Mouse (Mus musculus) embryonic facial prominence, embryonic 11.5 days (tissue): ENCODE data around the gene Ccl5. TPM values are rescaled to one million over a fixed set of nuclear protein-coding genes. Genes with fewer than 3 reads are reported as not detected.
A peak's percentile ranks its signal among the peaks of the same experiment; 100 is the strongest.
"Not testable (repeated sequence)": the region's sequence is repeated elsewhere in the genome, so short reads cannot be mapped to it uniquely, and the experiment has no call there.

Experiments
- ATAC-seq: fragments of 200-750 bp; cut with Nextera tagmentation; replicated peaks from 2 replicates; pipeline ENCODE4 v1.8.0; 2017; ENCODE audit warnings: low read depth; ENCODE audit not compliant: insufficient number of reproducible peaks, low FRiP score, low TSS enrichment
- DNase-seq: peaks from one replicate; pipeline ENCODE4 v3.0.0-alpha.2; 2015; ENCODE audit warnings: low spot score
- H3K27ac ChIP-seq: fragments of 300-500 bp; sonication (generic); replicated peaks from 2 replicates; pipeline ENCODE4 v1.5.1; 2014; ENCODE audit warnings: mild to moderate bottlenecking, low read depth, low read length, control low read depth
- H3K27me3 ChIP-seq: fragments of 300-500 bp; sonication (generic); 2 replicates; pipeline ENCODE4 v1.6.1; 2014; ENCODE audit warnings: mild to moderate bottlenecking, low read length, moderate library complexity, mixed read lengths; ENCODE audit not compliant: control insufficient read depth, insufficient read depth
- H3K36me3 ChIP-seq: fragments of 300-500 bp; sonication (generic); replicated peaks from 2 replicates; pipeline ENCODE4 v1.6.1; 2014; ENCODE audit warnings: low read depth, mild to moderate bottlenecking, low read length, moderate library complexity, mixed read lengths; ENCODE audit not compliant: control insufficient read depth, insufficient read depth
- H3K4me1 ChIP-seq: fragments of 300-500 bp; sonication (generic); 2 replicates; pipeline ENCODE4 v1.6.1; 2014; ENCODE audit warnings: low read length, mixed read lengths; ENCODE audit not compliant: control insufficient read depth, insufficient read depth
- H3K4me2 ChIP-seq: fragments of 300-500 bp; sonication (generic); 2 replicates; pipeline ENCODE4 v1.6.1; 2014; ENCODE audit warnings: low read depth, mild to moderate bottlenecking, control low read depth, low read length, moderate library complexity
- H3K4me3 ChIP-seq: fragments of 300-500 bp; sonication (generic); 2 replicates; pipeline ENCODE4 v1.5.1; 2014; ENCODE audit warnings: low read depth, low read length, control low read depth
- H3K9ac ChIP-seq: fragments of 300-500 bp; sonication (generic); replicated peaks from 2 replicates; pipeline ENCODE4 v1.6.1; 2014; ENCODE audit warnings: mild to moderate bottlenecking, control low read depth, low read length
- H3K9me3 ChIP-seq: fragments of 300-500 bp; sonication (generic); replicated peaks from 2 replicates; pipeline ENCODE4 v1.6.1; 2016; ENCODE audit warnings: mild to moderate bottlenecking, low read length, inconsistent platforms, mixed read lengths; ENCODE audit not compliant: control insufficient read depth
- WGBS: fragments of 180-500 bp; shearing (Covaris S2); extraction: QIAGEN DNeasy Blood & Tissue Kit; methylation state at CpG from one replicate; pipeline ENCODE4 v1.1.7; 2014; 5-methylcytosine and 5-hydroxymethylcytosine counted together
- polyA plus RNA-seq: library from polyadenylated mRNA; unstranded; fragments of >200 nt; fragmentation: Nextera tagmentation; extraction: Ambion mirVana; gene quantifications from 2 replicates; pipeline ENCODE4 v1.2.1, GENCODE M21; 2014

The Ccl5 gene
- polyA plus RNA-seq, 1 experiment from 2014 or later: not detected

DNA sequence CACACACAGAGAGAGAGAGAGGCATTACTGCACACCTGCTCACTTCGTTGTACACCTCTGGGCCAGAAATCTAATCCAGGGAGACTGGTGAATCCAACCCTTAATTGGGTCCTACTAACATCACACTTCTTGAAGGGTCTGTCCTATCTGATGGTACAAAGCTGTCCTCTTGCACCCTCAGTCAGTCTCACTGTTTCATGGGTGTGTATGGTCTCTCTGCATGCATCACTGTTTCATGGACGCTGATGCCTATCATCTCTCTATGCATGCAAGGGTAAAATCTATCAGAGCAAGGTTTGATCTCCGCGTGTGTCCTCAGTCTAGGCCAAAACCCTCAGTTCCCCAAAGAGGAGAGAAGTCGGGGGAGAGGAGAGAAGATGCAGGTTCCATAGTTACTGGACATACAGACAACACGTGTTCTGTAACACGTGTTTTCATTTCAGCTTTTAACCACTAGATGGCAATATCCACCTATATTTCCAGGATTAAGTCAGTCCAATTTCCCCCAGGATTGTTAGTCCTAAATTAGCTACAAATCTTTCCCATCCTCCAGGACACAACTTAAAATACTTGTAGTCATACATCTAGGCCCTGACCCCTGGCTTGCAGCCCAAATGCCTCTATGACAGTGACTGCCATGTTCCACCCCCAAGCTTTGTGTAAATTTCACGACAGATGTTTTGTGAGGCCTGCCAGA, 25.9 kb upstream of the Ccl5 start:
- Histone ChIP-seq H3K9ac (no peak overlapping the region), H3K4me1 (no peaks in the 10 kb centered on the region), H3K27me3 (no peaks in the 10 kb centered on the region), H3K36me3 (no peaks in the 10 kb centered on the region), H3K9me3 (no peaks in the 10 kb centered on the region), H3K4me3 (no peak overlapping the region), H3K4me2 (no peak overlapping the region), H3K27ac (no peak overlapping the region)
- 32% methylated on average over 8 of the region's 8 CpGs for WGBS
- ATAC-seq: no peak
- DNase-seq: peak; percentile 88

DNA sequence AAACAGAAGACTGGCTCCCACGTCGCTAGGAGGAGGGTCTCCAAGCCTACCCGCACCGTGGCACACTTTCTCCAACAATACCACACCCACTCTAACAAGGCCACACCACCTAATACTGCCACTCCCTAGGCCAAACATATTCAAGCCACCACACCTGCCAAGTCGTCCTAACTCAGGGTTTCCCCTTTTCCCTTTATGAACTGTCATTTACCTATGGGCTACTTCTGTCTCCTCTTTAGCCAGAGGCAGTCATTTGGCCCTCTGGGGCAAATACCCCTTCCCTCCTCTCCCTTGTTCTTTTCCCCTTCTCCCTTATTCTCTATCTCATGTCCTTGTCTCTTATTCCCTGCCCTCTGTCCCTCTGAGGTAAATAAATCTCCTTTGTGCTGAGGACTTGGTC, 21.4 kb upstream of the Ccl5 start:
- H3K27me3 ChIP-seq: no peaks in the 10 kb centered on the region
- H3K9ac ChIP-seq: no peak overlapping the region
- ATAC-seq: no peak
- H3K4me3 ChIP-seq: no peak overlapping the region
- WGBS: 84% methylated on average over 5 of the region's 5 CpGs
- no peak for DNase-seq
- no peak overlapping the region for H3K27ac ChIP-seq
- no peaks in the 10 kb centered on the region for H3K4me1 ChIP-seq
- H3K36me3 ChIP-seq: no peaks in the 10 kb centered on the region
- H3K4me2 ChIP-seq: no peak overlapping the region
- H3K9me3 ChIP-seq: no peaks in the 10 kb centered on the region

DNA sequence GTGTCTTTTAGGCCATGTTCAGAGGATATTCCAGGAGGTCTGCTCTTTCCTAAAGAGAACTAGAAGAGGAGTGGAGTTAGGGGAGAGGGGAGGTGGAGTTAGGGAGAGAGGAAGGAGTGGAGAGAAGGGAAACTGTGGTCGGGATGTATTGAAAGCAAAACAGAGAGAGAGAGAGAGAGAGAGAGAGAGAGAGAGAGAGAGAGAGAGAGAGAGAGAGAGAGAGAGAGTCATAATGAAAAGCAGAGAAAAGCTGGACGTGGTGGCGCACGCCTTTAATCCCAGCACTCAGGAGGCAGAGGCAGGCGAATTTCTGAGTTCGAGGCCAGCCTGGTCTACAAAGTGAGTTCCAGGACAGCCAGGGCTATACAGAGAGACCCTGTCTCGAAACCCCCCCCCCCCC, 20.7 kb upstream of the Ccl5 start:
- H3K9me3 ChIP-seq, H3K9ac ChIP-seq, H3K4me1 ChIP-seq, H3K27me3 ChIP-seq, H3K4me2 ChIP-seq, ATAC-seq, H3K36me3 ChIP-seq, H3K27ac ChIP-seq, H3K4me3 ChIP-seq, DNase-seq: not testable (repeated sequence)
- WGBS: 88% methylated on average over 7 of the region's 7 CpGs

DNA sequence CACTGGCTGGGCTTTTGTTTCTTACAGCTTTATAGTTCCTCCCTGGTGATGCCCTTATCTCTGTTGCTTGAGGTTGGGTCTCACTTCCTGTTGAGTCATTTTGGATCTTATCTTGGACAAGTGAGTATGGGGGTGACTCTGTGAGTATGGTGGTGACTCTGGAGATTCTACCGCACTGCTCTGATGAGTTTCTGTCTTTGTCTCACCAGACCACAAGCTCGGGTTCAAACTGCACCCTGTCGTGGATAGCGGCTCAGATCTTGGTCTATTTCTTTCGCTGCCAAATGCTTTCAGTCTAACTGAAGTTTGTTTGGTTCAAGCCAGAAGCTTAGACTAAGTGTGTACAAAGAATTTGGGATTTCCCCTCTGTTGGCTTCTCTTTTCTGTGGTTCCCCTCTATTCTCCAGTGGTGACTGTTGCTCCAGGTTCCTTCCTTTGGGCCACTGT, 19.9 kb upstream of the Ccl5 start:
- H3K36me3 ChIP-seq: no peaks in the 10 kb centered on the region
- no peaks in the 10 kb centered on the region for H3K9me3 ChIP-seq
- no peak overlapping the region for H3K9ac ChIP-seq
- no peak overlapping the region for H3K4me3 ChIP-seq
- ATAC-seq (no peak), DNase-seq (no peak)
- no peak overlapping the region for H3K4me2 ChIP-seq
- H3K27me3 ChIP-seq: no peaks in the 10 kb centered on the region
- 92% methylated on average over 5 of the region's 5 CpGs for WGBS
- H3K27ac ChIP-seq: no peak overlapping the region
- H3K4me1 ChIP-seq: no peaks in the 10 kb centered on the region

DNA sequence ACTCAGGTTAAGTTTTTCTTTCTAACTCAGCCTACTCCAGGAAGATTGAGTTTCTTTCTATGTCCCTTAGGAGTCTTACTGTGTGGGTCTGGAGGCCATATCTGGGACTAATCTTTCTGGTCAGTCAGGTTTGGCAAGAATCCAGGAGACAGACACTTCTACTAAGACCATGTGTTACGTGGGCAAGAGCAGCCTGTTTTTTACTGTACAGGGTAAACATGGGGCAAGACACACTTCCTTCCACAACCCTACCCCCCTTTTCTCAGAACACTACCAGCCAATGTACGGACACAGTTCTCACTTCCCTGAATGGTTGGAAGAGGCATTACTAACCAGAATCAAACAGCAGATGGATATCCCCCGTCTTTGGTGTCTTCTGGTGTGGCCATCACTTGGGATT, 13.9 kb upstream of the Ccl5 start:
- no peaks in the 10 kb centered on the region for H3K9me3 ChIP-seq
- no peaks in the 10 kb centered on the region for H3K36me3 ChIP-seq
- ATAC-seq (no peak), DNase-seq (peak; percentile 41)
- H3K4me1 ChIP-seq: no peaks in the 10 kb centered on the region
- H3K9ac ChIP-seq: no peak overlapping the region
- 60% methylated on average over 3 of the region's 3 CpGs for WGBS
- H3K27me3 ChIP-seq: no peaks in the 10 kb centered on the region
- no peak overlapping the region for H3K4me3 ChIP-seq
- H3K27ac ChIP-seq: no peak overlapping the region
- H3K4me2 ChIP-seq: no peak overlapping the region

DNA sequence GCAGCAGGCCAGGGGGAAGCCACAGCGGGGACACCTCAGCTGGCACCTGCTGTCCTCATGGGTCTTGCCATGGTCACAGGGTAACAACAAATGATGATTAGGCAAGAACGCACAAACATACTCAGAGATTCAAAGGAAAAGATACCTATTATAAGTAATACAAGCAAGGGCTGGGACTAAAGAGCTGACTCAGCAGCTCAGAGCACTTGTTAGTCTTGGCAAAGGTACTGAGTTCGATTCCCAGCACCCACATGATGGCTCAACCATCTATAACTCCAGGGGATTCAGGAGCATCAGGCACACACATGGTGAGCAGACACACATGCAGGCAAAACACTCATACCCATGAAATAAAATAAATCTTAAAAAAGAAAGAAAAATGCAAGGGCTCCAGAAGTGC, 11.1 kb upstream of the Ccl5 start:
- ATAC-seq (no peak), DNase-seq (no peak)
- Histone ChIP-seq H3K27ac (no peak overlapping the region), H3K4me3 (no peak overlapping the region), H3K27me3 (no peaks in the 10 kb centered on the region), H3K9ac (no peak overlapping the region), H3K36me3 (no peaks in the 10 kb centered on the region), H3K4me2 (no peak overlapping the region), H3K4me1 (no peaks in the 10 kb centered on the region), H3K9me3 (no peaks in the 10 kb centered on the region)
- 89% methylated on average over 3 of the region's 3 CpGs for WGBS

DNA sequence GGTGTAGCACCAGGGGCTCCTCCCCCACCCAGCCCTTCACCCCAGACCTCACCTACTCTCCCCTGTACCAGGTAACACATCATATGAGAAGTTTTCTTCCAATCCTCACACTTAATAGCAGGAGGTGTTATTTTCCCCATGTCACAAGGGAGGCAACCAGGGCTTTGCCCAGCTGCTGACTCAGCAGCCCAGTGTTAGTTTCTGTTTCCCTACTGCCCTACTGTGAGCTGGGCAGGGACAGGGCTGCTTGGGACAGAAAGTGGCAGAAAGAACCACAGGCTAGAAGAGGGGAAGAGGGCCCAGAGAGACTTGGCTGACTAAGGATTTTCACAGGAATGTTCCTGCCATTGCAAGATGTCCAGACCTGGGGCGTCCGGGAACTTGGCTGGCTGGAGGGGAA, 10.6 kb upstream of the Ccl5 start:
- no peak for DNase-seq
- Histone ChIP-seq H3K4me3 (no peak overlapping the region), H3K4me2 (no peak overlapping the region), H3K4me1 (no peaks in the 10 kb centered on the region), H3K27me3 (no peaks in the 10 kb centered on the region), H3K27ac (no peak overlapping the region), H3K9me3 (no peaks in the 10 kb centered on the region), H3K36me3 (no peaks in the 10 kb centered on the region), H3K9ac (no peak overlapping the region)
- ATAC-seq: no peak
- WGBS: 79% methylated on average over 2 of the region's 2 CpGs

DNA sequence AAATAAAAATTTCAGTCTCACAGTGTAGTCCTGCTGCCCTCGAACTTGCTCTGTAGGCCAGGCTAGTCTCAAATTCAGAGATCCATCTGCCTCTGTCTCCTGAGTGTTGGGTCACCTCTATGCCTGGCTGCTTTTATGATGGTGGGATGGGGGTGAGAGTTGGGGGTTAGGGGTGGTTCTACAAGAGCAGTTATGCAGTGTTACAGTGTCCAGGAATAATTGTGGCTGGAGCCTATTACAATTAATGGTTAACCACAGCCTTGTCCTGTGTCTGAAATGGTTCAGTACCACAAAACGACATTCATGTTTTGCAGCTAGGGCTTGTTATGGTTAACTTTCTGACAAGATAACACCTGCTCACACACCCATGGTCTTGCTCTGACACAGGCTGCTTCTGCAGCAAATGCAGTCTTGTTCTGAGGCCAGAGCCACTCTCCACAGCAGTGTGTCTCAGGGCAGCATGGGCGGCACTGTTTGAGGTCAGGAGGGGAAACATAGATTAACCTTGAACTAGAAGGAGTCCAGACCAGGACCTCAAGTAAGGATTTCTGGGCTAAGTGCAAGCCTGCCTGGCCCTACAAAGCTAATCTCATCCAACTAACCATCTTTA, 8.5 kb upstream of the Ccl5 start:
- Histone ChIP-seq H3K4me2 (no peak overlapping the region), H3K9ac (no peak overlapping the region), H3K27me3 (no peaks in the 10 kb centered on the region), H3K4me1 (no peaks in the 10 kb centered on the region; the same call in 1 of the 2 replicates), H3K36me3 (no peaks in the 10 kb centered on the region), H3K4me3 (no peak overlapping the region), H3K9me3 (no peaks in the 10 kb centered on the region), H3K27ac (no peak overlapping the region)
- DNase-seq (no peak), ATAC-seq (no peak)
- WGBS: 73% methylated on average over 3 of the region's 3 CpGs
